Mouse (Mus musculus) kidney, adult 2 months (tissue): Measurements from ENCODE around the gene Mdh1. TPM values are rescaled to one million over a fixed set of nuclear protein-coding genes. Genes with fewer than 3 reads are reported as not detected.
A peak's percentile ranks its signal among the peaks of the same experiment; 100 is the strongest.

Experiments used
- DNase-seq: peaks from one replicate; pipeline ENCODE4 v3.0.0; 2021
- H3K27ac ChIP-seq: fragments of 200-500 bp; 2 replicates; pipeline ENCODE4 v1.5.1; 2012; ENCODE audit warnings: low read depth, low read length, control low read depth, inconsistent platforms; ENCODE audit not compliant: insufficient read depth
- H3K27me3 ChIP-seq: fragments of 200-500 bp; replicated peaks from 2 replicates; pipeline ENCODE4 v1.6.1; 2012; ENCODE audit warnings: mild to moderate bottlenecking, moderate library complexity, low read length, inconsistent platforms; ENCODE audit not compliant: control insufficient read depth, insufficient read depth
- H3K36me3 ChIP-seq: fragments of 200-500 bp; 2 replicates; pipeline ENCODE4 v1.6.1; 2012; ENCODE audit warnings: mild to moderate bottlenecking, moderate library complexity, low read length, inconsistent platforms; ENCODE audit not compliant: control insufficient read depth, insufficient read depth
- H3K4me1 ChIP-seq: fragments of 200-500 bp; 2 replicates; pipeline ENCODE4 v1.6.1; 2011; ENCODE audit warnings: low read length; ENCODE audit not compliant: control insufficient read depth, insufficient read depth
- H3K4me3 ChIP-seq: fragments of 200-500 bp; 2 replicates; pipeline ENCODE4 v1.5.1; 2011; ENCODE audit warnings: mild to moderate bottlenecking, low read depth, low read length, control low read depth; ENCODE audit not compliant: insufficient read depth
- CTCF ChIP-seq: fragments of 200-500 bp; conservative IDR thresholded peaks from 2 replicates; pipeline ENCODE4 v1.5.1; 2011; ENCODE audit warnings: low read depth, mild to moderate bottlenecking, control low read depth, low read length, moderate library complexity, mixed read lengths; ENCODE audit not compliant: insufficient read depth, insufficient read length
- POLR2A ChIP-seq: fragments of 200-500 bp; IDR thresholded peaks from one replicate; pipeline ENCODE4 v1.6.1; 2011; ENCODE audit warnings: low read depth, low read length, control low read depth
- WGBS: fragments of 180-500 bp; shearing (Covaris S2); methylation state at CpG from one replicate; pipeline ENCODE4 v1.1.7; 2018; 5-methylcytosine and 5-hydroxymethylcytosine counted together
- polyA plus RNA-seq: library from polyadenylated mRNA; depleted of rRNA; stranded (reverse); fragments of >200 nt; gene quantifications from 2 replicates; pipeline ENCODE4 v1.2.3, GENCODE M21; 2012

The Mdh1 gene
- polyA plus RNA-seq, 1 experiment, result 1,136 TPM

- peak; percentile 74 for DNase-seq
- TF ChIP-seq CTCF (no peak), POLR2A (no peak)
- Histone ChIP-seq H3K27ac (peak overlapping the region; percentile 99), H3K27me3 (no peaks in the 10 kb centered on the region), H3K36me3 (peaks cover 4% of the 10 kb centered on the region), H3K4me1 (peaks cover 31% of the 10 kb centered on the region; the same call in 1 of the 2 replicates), H3K4me3 (peak overlapping the region; percentile 66)
- WGBS, result 3% methylated on average over 3 of the region's 3 CpGs
Observed at GRCm38 (mm10) chr11:21569456-21570108, 2.6 kb downstream of the Mdh1 start.

- no peaks in the 10 kb centered on the region for H3K27me3 ChIP-seq
- H3K36me3 ChIP-seq, result peaks cover 5% of the 10 kb centered on the region
- 0 out of 2 replicates have a peak overlapping the region, but pooled peaks have one; percentile 1 for H3K4me3 ChIP-seq
- peaks cover 32% of the 10 kb centered on the region; the same call in 1 of the 2 replicates for H3K4me1 ChIP-seq
- 15% methylated on average over 5 of the region's 5 CpGs for WGBS
- peak overlapping the region; percentile 37; the same call in 1 of the 2 replicates for H3K27ac ChIP-seq
- no peak for DNase-seq
- TF ChIP-seq CTCF, result no peak
- no peak for TF ChIP-seq POLR2A
Observed at GRCm38 (mm10) chr11:21569002-21569401, 3.2 kb downstream of the Mdh1 start.

GRCm38 (mm10) chr11:21567733-21568132 is 4.4 kb downstream of the Mdh1 start:
- Histone ChIP-seq H3K4me1 (peaks cover 39% of the 10 kb centered on the region; the same call in 1 of the 2 replicates), H3K36me3 (peaks cover 9% of the 10 kb centered on the region), H3K27ac (no peak overlapping the region), H3K4me3 (no peak overlapping the region), H3K27me3 (no peaks in the 10 kb centered on the region)
- whole genome bisulfite sequencing, result 65% methylated on average over 1 of the region's 1 CpGs
- DNase-seq, result no peak
- TF ChIP-seq POLR2A (no peak), CTCF (no peak)

GRCm38 (mm10) chr11:21566934-21567333 is 5.2 kb downstream of the Mdh1 start:
- peaks cover 40% of the 10 kb centered on the region; the same call in 1 of the 2 replicates for H3K4me1 ChIP-seq
- H3K4me3 ChIP-seq, result no peak overlapping the region
- TF ChIP-seq CTCF (no peak), POLR2A (no peak)
- H3K36me3 ChIP-seq, result peaks cover 11% of the 10 kb centered on the region
- 0 out of 2 replicates have a peak overlapping the region, but pooled peaks have one; percentile 16 for H3K27ac ChIP-seq
- no peaks in the 10 kb centered on the region for H3K27me3 ChIP-seq
- WGBS, result 71% methylated on average over 6 of the region's 6 CpGs
- DNase-seq, result no peak

GRCm38 (mm10) chr11:21564681-21565405 is 7.3 kb downstream of the Mdh1 start:
- Histone ChIP-seq H3K4me1 (peaks cover 39% of the 10 kb centered on the region; the same call in 1 of the 2 replicates), H3K27me3 (no peaks in the 10 kb centered on the region), H3K4me3 (no peak overlapping the region), H3K36me3 (peaks cover 17% of the 10 kb centered on the region), H3K27ac (0 out of 2 replicates have a peak overlapping the region, but pooled peaks have one; percentile 35)
- no peak for DNase-seq
- 56% methylated on average over 9 of the region's 9 CpGs for WGBS
- no peak for TF ChIP-seq CTCF
- TF ChIP-seq POLR2A, result no peak

GRCm38 (mm10) chr11:21563617-21564325 is 8.4 kb downstream of the Mdh1 start:
- H3K27me3 ChIP-seq, result no peaks in the 10 kb centered on the region
- whole genome bisulfite sequencing, result 20% methylated on average over 4 of the region's 4 CpGs
- H3K4me1 ChIP-seq, result peaks cover 33% of the 10 kb centered on the region; the same call in 1 of the 2 replicates
- no peak for TF ChIP-seq CTCF
- TF ChIP-seq POLR2A, result no peak
- DNase-seq, result peak; percentile 49
- H3K4me3 ChIP-seq, result no peak overlapping the region
- peaks cover 22% of the 10 kb centered on the region for H3K36me3 ChIP-seq
- H3K27ac ChIP-seq, result peak overlapping the region; percentile 87
